Mouse (Mus musculus): ENCODE measurements around the gene Fzd2. TPM values are rescaled to one million over a fixed set of nuclear protein-coding genes. Genes with fewer than 3 reads are reported as not detected.

Fzd2 gene
- polyA plus RNA-seq, 1 experiment from 2014 or later: 0.99 TPM

GRCm38 (mm10) chr11:102624888-102625407, 20.8 kb downstream of the Fzd2 start:
- H3K27ac ChIP-seq: 0 out of 2 replicates have a peak overlapping the region, but pooled peaks have one; percentile 9
- no peaks in the 10 kb centered on the region for H3K9me3 ChIP-seq (replicated peaks)
- H3K36me3 ChIP-seq: no peaks in the 10 kb centered on the region
- ATAC-seq (ENCODE audit: low read depth) (no peak), DNase-seq (no peak)
- H3K4me2 ChIP-seq: no peak overlapping the region
- no peak overlapping the region for H3K4me3 ChIP-seq (replicated peaks)
- H3K4me1 ChIP-seq (replicated peaks): no peaks in the 10 kb centered on the region
- H3K9ac ChIP-seq: no peak overlapping the region
- 61% methylated on average over 14 of the region's 14 CpGs for WGBS (ENCODE audit: insufficient replicate concordance)
- no peaks in the 10 kb centered on the region for H3K27me3 ChIP-seq

- DNase-seq: no peak
- no peak overlapping the region for H3K4me3 ChIP-seq (replicated peaks)
- ATAC-seq (ENCODE audit: low read depth): no peak
- no peak overlapping the region for H3K27ac ChIP-seq
- no peak overlapping the region for H3K9ac ChIP-seq
- H3K4me2 ChIP-seq: no peak overlapping the region
- H3K36me3 ChIP-seq: no peaks in the 10 kb centered on the region
- H3K9me3 ChIP-seq (replicated peaks): no peaks in the 10 kb centered on the region; the same call in 1 of the 2 replicates
- peaks cover 3% of the 10 kb centered on the region for H3K27me3 ChIP-seq
- WGBS (ENCODE audit: insufficient replicate concordance): 72% methylated on average over 9 of the region's 9 CpGs
- 0 out of 2 replicates have a peak, but pooled peaks cover under 1% of the 10 kb centered on the region for H3K4me1 ChIP-seq (replicated peaks)
Measured at GRCm38 (mm10) chr11:102627171-102627931, 23.2 kb downstream of the Fzd2 start.

GRCm38 (mm10) chr11:102628529-102628928, 24.3 kb downstream of the Fzd2 start:
- H3K27ac ChIP-seq: no peak overlapping the region
- H3K9ac ChIP-seq: no peak overlapping the region
- no peak for DNase-seq
- H3K4me2 ChIP-seq: no peak overlapping the region
- no peaks in the 10 kb centered on the region; the same call in 1 of the 2 replicates for H3K9me3 ChIP-seq (replicated peaks)
- 74% methylated on average over 9 of the region's 9 CpGs for WGBS (ENCODE audit: insufficient replicate concordance)
- no peaks in the 10 kb centered on the region for H3K36me3 ChIP-seq
- ATAC-seq (ENCODE audit: low read depth): no peak
- no peak overlapping the region for H3K4me3 ChIP-seq (replicated peaks)
- H3K4me1 ChIP-seq (replicated peaks): peaks cover 5% of the 10 kb centered on the region; the same call in 1 of the 2 replicates
- peaks cover 15% of the 10 kb centered on the region for H3K27me3 ChIP-seq

- H3K4me1 ChIP-seq (replicated peaks): peaks cover 5% of the 10 kb centered on the region; the same call in 1 of the 2 replicates
- no peak overlapping the region for H3K4me2 ChIP-seq
- no peaks in the 10 kb centered on the region; the same call in 1 of the 2 replicates for H3K9me3 ChIP-seq (replicated peaks)
- DNase-seq (no peak), ATAC-seq (ENCODE audit: low read depth) (no peak)
- WGBS (ENCODE audit: insufficient replicate concordance): 66% methylated on average over 8 of the region's 8 CpGs
- peaks cover 19% of the 10 kb centered on the region for H3K27me3 ChIP-seq
- no peak overlapping the region for H3K4me3 ChIP-seq (replicated peaks)
- no peaks in the 10 kb centered on the region for H3K36me3 ChIP-seq
- H3K9ac ChIP-seq: no peak overlapping the region
- H3K27ac ChIP-seq: no peak overlapping the region
Measured at GRCm38 (mm10) chr11:102629375-102629774, 25.2 kb downstream of the Fzd2 start.

GRCm38 (mm10) chr11:102630731-102631130, 26.5 kb downstream of the Fzd2 start:
- peaks cover 5% of the 10 kb centered on the region; the same call in 1 of the 2 replicates for H3K4me1 ChIP-seq (replicated peaks)
- H3K9me3 ChIP-seq (replicated peaks): no peaks in the 10 kb centered on the region; the same call in 1 of the 2 replicates
- H3K4me3 ChIP-seq (replicated peaks): no peak overlapping the region
- H3K36me3 ChIP-seq: no peaks in the 10 kb centered on the region
- WGBS (ENCODE audit: insufficient replicate concordance): 40% methylated on average over 7 of the region's 7 CpGs
- no peak overlapping the region for H3K4me2 ChIP-seq
- no peak overlapping the region for H3K9ac ChIP-seq
- peaks cover 19% of the 10 kb centered on the region for H3K27me3 ChIP-seq
- no peak for DNase-seq
- H3K27ac ChIP-seq: no peak overlapping the region
- no peak for ATAC-seq (ENCODE audit: low read depth)

GRCm38 (mm10) chr11:102631203-102631602, 27.0 kb downstream of the Fzd2 start:
- no peak overlapping the region for H3K4me2 ChIP-seq
- no peak for DNase-seq
- H3K9ac ChIP-seq: no peak overlapping the region
- H3K4me3 ChIP-seq (replicated peaks): no peak overlapping the region
- H3K27ac ChIP-seq: no peak overlapping the region
- no peaks in the 10 kb centered on the region for H3K36me3 ChIP-seq
- H3K27me3 ChIP-seq: peaks cover 19% of the 10 kb centered on the region
- H3K9me3 ChIP-seq (replicated peaks): no peaks in the 10 kb centered on the region; the same call in 1 of the 2 replicates
- peaks cover 5% of the 10 kb centered on the region; the same call in 1 of the 2 replicates for H3K4me1 ChIP-seq (replicated peaks)
- no peak for ATAC-seq (ENCODE audit: low read depth)
- WGBS (ENCODE audit: insufficient replicate concordance): 63% methylated on average over 5 of the region's 5 CpGs

- peak overlapping the region; percentile 48 for H3K4me2 ChIP-seq
- no peak overlapping the region for H3K9ac ChIP-seq
Measured at GRCm38 (mm10) chr11:102632725-102633124, 28.5 kb downstream of the Fzd2 start.

GRCm38 (mm10) chr11:102633379-102633778, 29.2 kb downstream of the Fzd2 start:
- DNase-seq (no peak), ATAC-seq (ENCODE audit: low read depth) (no peak)
- H3K9ac ChIP-seq: no peak overlapping the region
- no peaks in the 10 kb centered on the region for H3K36me3 ChIP-seq
- H3K27me3 ChIP-seq: peaks cover 23% of the 10 kb centered on the region
- peaks cover 5% of the 10 kb centered on the region; the same call in 1 of the 2 replicates for H3K4me1 ChIP-seq (replicated peaks)
- H3K9me3 ChIP-seq (replicated peaks): no peaks in the 10 kb centered on the region; the same call in 1 of the 2 replicates
- H3K27ac ChIP-seq: no peak overlapping the region
- 26% methylated on average over 9 of the region's 9 CpGs for WGBS (ENCODE audit: insufficient replicate concordance)
- peak overlapping the region; percentile 48 for H3K4me2 ChIP-seq
- H3K4me3 ChIP-seq (replicated peaks): 0 out of 2 replicates have a peak overlapping the region, but pooled peaks have one; percentile 9

More at GRCm38 (mm10) chr11:102632725-102633124, 28.5 kb downstream of the Fzd2 start:
- peaks cover 21% of the 10 kb centered on the region for H3K27me3 ChIP-seq
- 7% methylated on average over 11 of the region's 13 CpGs for WGBS (ENCODE audit: insufficient replicate concordance)
- H3K4me3 ChIP-seq (replicated peaks): 0 out of 2 replicates have a peak overlapping the region, but pooled peaks have one; percentile 9
- no peaks in the 10 kb centered on the region; the same call in 1 of the 2 replicates for H3K9me3 ChIP-seq (replicated peaks)
- ATAC-seq (ENCODE audit: low read depth): no peak
- H3K4me1 ChIP-seq (replicated peaks): peaks cover 5% of the 10 kb centered on the region; the same call in 1 of the 2 replicates
- H3K36me3 ChIP-seq: no peaks in the 10 kb centered on the region
- no peak for DNase-seq
- no peak overlapping the region for H3K27ac ChIP-seq

- no peak for ATAC-seq (ENCODE audit: low read depth)
- WGBS (ENCODE audit: insufficient replicate concordance): 61% methylated on average over 12 of the region's 12 CpGs
- Histone ChIP-seq H3K4me1 (replicated peaks) (peaks cover 5% of the 10 kb centered on the region; the same call in 1 of the 2 replicates), H3K9ac (no peak overlapping the region), H3K27ac (no peak overlapping the region), H3K27me3 (peaks cover 32% of the 10 kb centered on the region), H3K36me3 (no peaks in the 10 kb centered on the region), H3K4me3 (replicated peaks) (no peak overlapping the region), H3K4me2 (no peak overlapping the region), H3K9me3 (replicated peaks) (no peaks in the 10 kb centered on the region)
- DNase-seq: no peak
Measured at GRCm38 (mm10) chr11:102636887-102637286, 32.7 kb downstream of the Fzd2 start.

- no peak overlapping the region for H3K4me2 ChIP-seq
- H3K36me3 ChIP-seq: no peaks in the 10 kb centered on the region
- no peak overlapping the region for H3K9ac ChIP-seq
- no peaks in the 10 kb centered on the region for H3K9me3 ChIP-seq (replicated peaks)
- H3K4me1 ChIP-seq (replicated peaks): no peaks in the 10 kb centered on the region
- no peak overlapping the region for H3K4me3 ChIP-seq (replicated peaks)
- ATAC-seq (ENCODE audit: low read depth) (no peak), DNase-seq (no peak)
- 50% methylated on average over 10 of the region's 10 CpGs for WGBS (ENCODE audit: insufficient replicate concordance)
- H3K27me3 ChIP-seq: peaks cover 5% of the 10 kb centered on the region; the same call in 1 of the 2 replicates
- no peak overlapping the region for H3K27ac ChIP-seq
Measured at GRCm38 (mm10) chr11:102643891-102644382, 39.7 kb downstream of the Fzd2 start.

- H3K9me3 ChIP-seq (replicated peaks): no peaks in the 10 kb centered on the region
- H3K27ac ChIP-seq: no peak overlapping the region
- no peaks in the 10 kb centered on the region for H3K4me1 ChIP-seq (replicated peaks)
- DNase-seq (no peak), ATAC-seq (ENCODE audit: low read depth) (no peak)
- no peak overlapping the region for H3K9ac ChIP-seq
- H3K4me2 ChIP-seq: no peak overlapping the region
- H3K36me3 ChIP-seq: no peaks in the 10 kb centered on the region
- no peak overlapping the region for H3K4me3 ChIP-seq (replicated peaks)
- no peaks in the 10 kb centered on the region; the same call in 1 of the 2 replicates for H3K27me3 ChIP-seq
- 76% methylated on average over 13 of the region's 13 CpGs for WGBS (ENCODE audit: insufficient replicate concordance)
Measured at GRCm38 (mm10) chr11:102646226-102646625, 42.0 kb downstream of the Fzd2 start.

Measured in liver, embryonic 13.5 days (tissue).